Mouse (Mus musculus): ENCODE data around the gene Atg4c. TPM values are rescaled to one million over a fixed set of nuclear protein-coding genes. Genes with fewer than 3 reads are reported as not detected.
A peak's percentile ranks its signal among the peaks of the same experiment; 100 is the strongest.

Atg4c gene
- polyA plus RNA-seq (2016; fragmentation: Nextera tagmentation; extraction: Ambion mirVana): 18.1 and 19.0 TPM in 2 replicates

DNA sequence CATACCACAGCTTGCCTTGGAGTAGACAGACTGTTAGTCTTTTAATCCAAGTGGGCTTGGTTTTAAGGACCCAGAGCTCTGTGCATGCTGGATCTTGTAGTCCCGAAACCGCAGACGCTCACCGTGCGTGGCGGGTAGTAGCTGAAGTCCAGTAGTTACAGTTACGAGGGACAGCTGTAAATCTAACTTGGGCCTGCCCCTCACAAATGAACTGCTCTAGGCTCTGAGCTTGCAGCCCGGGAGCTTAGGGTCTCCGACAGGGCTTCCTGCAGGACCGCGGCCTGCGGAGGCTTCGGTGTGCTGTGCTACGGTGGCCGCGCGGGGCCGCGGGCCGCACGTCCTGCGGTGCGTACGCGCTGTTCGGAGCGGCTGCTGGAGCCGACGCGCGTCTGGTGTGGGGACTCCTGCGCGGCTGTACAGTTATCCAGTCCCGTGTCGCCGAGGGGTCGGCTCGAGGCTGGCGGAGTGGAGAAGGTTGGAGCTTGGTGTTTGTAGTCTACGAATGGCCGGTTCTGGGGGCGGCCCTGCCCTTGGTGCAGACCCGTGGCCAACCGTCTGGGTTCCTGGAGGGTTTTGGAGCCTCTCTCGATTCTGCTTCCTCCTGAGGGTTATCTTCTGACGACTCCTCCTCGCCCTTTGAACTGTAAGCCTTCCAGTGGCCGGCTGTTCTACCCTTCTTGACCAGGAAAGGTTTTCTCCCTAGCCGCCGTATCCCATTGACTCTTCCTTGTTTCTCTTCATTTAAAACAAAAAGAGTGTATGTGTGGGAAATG, at the start of gene Atg4c:
Gene Atg4c (plus strand): TSS at position 125 of the 773 bp plus-strand sequence.
- no peaks in the 10 kb centered on the region for H3K36me3 ChIP-seq
- no peaks in the 10 kb centered on the region for H3K27me3 ChIP-seq (replicated peaks)
- no peaks in the 10 kb centered on the region for H3K9me3 ChIP-seq
- WGBS: under 1% methylated on average over 50 of the region's 50 CpGs
- H3K4me2 ChIP-seq (replicated peaks): peak within 1 kb of the TSS; percentile 66
- H3K9ac ChIP-seq: peak within 1 kb of the TSS; percentile 69
- ATAC-seq (ENCODE audit: low FRiP score, low read depth): peak; percentile 98
- peak within 1 kb of the TSS; percentile 81 for H3K27ac ChIP-seq
- H3K4me3 ChIP-seq: peak within 1 kb of the TSS; percentile 66
- no peaks in the 10 kb centered on the region for H3K4me1 ChIP-seq

DNA sequence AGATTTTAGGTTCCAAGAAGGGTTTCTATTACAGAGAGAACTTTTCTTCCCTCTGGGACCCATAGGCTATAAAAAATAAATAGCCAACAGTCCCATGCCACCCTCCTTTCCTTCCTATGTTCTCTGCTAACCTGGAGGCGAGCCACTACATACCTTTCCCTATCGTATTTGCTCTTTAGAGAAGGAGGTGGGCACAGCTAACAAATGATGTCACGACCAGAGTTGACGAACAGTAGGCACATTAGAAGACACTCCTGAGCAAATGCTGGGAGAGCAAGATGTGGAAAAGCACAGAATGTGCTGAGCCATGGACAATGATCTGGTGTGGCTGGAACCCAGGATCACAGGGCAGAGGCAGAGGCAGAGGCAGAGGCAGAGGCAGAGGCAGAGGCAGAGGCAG, 42.3 kb upstream of the Atg4c start:
- Histone ChIP-seq H3K27me3 (replicated peaks) (no peaks in the 10 kb centered on the region; the same call in 1 of the 2 replicates), H3K36me3 (no peaks in the 10 kb centered on the region), H3K27ac (no peak overlapping the region), H3K4me1 (no peaks in the 10 kb centered on the region), H3K9me3 (no peaks in the 10 kb centered on the region), H3K9ac (no peak overlapping the region), H3K4me3 (no peak overlapping the region), H3K4me2 (replicated peaks) (no peak overlapping the region)
- WGBS: 94% methylated on average over 4 of the region's 4 CpGs
- no peak for ATAC-seq (ENCODE audit: low FRiP score, low read depth)

DNA sequence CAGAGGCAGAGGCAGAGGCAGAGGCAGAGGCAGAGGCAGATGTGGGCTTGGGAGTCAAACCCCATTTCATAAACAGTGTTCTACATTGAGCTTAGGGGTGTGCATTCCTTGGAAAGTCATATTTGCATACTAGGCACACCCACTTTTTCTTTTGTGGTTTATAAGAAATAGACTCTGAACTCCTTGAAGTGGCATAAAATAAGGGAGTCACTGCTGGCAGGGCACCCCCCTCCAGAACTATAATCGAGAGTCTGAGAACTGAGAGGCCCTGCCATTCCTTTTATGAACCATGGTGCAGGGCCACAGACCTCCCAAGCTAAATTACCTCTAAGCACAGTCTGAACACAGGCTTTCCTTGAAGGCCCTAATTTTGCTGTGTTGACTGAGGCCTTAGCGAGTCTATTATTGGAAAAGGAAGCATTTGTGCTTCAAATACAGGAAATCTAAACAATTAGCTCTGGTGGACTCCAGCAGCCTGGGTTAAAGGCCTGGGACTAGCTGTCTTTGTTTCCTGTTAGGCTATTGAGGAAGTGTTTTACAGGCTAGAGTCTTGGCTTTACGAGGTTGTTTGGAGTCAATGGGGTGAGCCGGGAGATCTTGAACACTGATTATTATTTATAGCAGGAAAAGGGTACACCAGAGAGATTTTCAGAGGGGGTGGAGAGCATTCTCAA, 41.7 kb upstream of the Atg4c start:
- Histone ChIP-seq H3K9me3 (no peaks in the 10 kb centered on the region), H3K27ac (no peak overlapping the region), H3K36me3 (no peaks in the 10 kb centered on the region), H3K4me1 (no peaks in the 10 kb centered on the region), H3K9ac (no peak overlapping the region), H3K4me3 (no peak overlapping the region), H3K4me2 (replicated peaks) (no peak overlapping the region), H3K27me3 (replicated peaks) (no peaks in the 10 kb centered on the region; the same call in 1 of the 2 replicates)
- no peak for ATAC-seq (ENCODE audit: low FRiP score, low read depth)
- WGBS: 16% methylated on average over 4 of the region's 4 CpGs

DNA sequence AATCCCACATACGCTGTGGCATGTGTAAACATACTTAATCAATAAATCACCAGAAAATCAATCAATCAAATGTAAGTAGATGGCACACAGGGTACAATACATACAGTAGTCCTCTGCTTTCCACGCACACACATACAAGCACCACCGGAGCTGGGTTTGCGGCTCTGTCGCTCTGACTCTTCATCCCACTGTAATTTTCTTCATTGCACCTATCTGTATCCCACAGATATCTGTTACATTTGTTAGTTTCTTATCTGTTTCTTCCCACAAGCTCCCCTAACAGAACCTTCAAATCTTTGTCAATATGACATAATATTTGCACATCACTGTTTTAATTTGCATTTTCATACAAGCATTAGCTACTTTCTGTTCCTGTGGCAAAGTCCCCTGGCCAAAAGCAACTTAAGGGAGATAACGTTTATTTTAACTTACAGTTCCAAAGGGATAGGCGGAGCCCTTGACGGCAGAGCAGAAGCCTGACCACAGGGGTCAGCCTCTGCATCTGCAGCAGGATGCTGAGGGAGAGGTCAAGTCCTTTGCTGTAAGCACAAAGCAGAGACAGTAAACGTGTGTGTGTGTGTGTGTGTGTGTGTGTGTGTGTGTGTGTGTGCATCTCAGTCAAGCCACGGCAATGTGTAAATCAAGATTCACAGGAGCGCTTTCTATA, 37.0 kb upstream of the Atg4c start:
- H3K4me3 ChIP-seq: no peak overlapping the region
- ATAC-seq (ENCODE audit: low FRiP score, low read depth): no peak
- no peak overlapping the region for H3K27ac ChIP-seq
- no peak overlapping the region for H3K9ac ChIP-seq
- WGBS: 67% methylated on average over 11 of the region's 11 CpGs
- H3K36me3 ChIP-seq: no peaks in the 10 kb centered on the region
- no peaks in the 10 kb centered on the region for H3K9me3 ChIP-seq
- H3K4me1 ChIP-seq: 0 out of 2 replicates have a peak, but pooled peaks cover 2% of the 10 kb centered on the region
- H3K4me2 ChIP-seq (replicated peaks): no peak overlapping the region
- peaks cover 1% of the 10 kb centered on the region; the same call in 1 of the 2 replicates for H3K27me3 ChIP-seq (replicated peaks)

DNA sequence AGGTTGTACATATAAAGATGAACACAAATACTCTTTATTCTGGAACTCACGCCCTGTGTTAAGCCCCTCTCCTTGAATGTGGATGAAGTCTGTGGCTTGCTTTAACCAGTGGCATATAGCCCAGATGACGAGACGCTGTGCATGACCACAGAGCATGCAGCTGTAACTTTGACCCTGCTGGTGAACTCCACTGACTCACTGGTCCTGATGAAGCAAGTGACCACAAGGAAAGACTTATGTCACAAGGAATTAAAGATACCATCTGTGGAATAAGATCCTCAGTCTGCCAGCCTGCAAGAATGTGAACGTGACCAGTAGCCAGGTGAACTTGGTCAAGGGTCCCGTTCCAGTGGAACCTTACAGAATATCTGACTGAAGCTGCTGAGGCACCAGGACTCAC, 35.2 kb upstream of the Atg4c start:
- Histone ChIP-seq H3K36me3 (no peaks in the 10 kb centered on the region), H3K4me3 (no peak overlapping the region), H3K4me2 (replicated peaks) (no peak overlapping the region), H3K27ac (no peak overlapping the region), H3K4me1 (0 out of 2 replicates have a peak, but pooled peaks cover 4% of the 10 kb centered on the region), H3K9me3 (no peaks in the 10 kb centered on the region), H3K27me3 (replicated peaks) (peaks cover 6% of the 10 kb centered on the region; the same call in 1 of the 2 replicates), H3K9ac (no peak overlapping the region)
- WGBS: 90% methylated on average over 5 of the region's 5 CpGs
- ATAC-seq (ENCODE audit: low FRiP score, low read depth): no peak

DNA sequence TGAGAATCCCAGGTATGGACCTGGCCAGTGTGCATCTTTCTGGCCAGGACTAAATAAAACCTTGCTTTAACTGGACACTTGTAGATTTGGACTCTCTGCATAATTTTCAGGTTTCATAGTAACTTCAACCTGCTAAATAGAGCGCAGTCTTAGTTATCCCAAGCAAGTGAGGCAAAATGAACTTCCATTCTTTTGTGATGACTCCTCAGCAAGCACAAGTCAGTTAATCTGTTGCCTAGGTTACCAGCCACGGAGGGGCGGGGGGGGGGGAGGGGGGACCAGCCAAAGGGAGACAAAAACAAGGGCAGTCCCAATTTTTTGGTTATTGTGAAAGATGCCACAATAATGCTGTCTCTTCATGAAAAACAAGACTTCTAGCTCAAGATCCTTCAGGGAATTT, 33.3 kb upstream of the Atg4c start:
- 0 out of 2 replicates have a peak, but pooled peaks cover 6% of the 10 kb centered on the region for H3K4me1 ChIP-seq
- H3K36me3 ChIP-seq: no peaks in the 10 kb centered on the region
- no peak overlapping the region for H3K4me3 ChIP-seq
- H3K4me2 ChIP-seq (replicated peaks): no peak overlapping the region
- no peak for ATAC-seq (ENCODE audit: low FRiP score, low read depth)
- H3K9ac ChIP-seq: no peak overlapping the region
- no peak overlapping the region for H3K27ac ChIP-seq
- WGBS: 9% methylated on average over 3 of the region's 3 CpGs
- H3K9me3 ChIP-seq: no peaks in the 10 kb centered on the region
- peaks cover 6% of the 10 kb centered on the region; the same call in 1 of the 2 replicates for H3K27me3 ChIP-seq (replicated peaks)

DNA sequence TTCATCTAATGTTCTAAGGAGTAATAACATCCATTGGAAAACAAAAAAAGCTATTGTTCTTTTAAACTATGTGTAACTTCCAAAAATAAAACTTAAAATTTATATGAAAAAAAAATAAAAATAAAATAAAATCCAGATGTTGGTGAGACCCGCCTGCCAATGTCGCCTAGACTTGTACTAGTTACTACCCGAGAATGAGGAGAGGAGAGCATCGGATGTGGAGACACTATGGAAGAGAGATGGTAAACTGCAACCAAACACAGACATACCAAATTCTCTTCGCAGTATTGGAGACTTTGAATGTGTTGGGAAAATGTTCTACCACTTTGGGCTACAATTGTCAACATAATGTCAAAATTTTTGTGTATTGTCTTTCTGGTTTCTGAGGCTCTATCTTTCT, 32.8 kb upstream of the Atg4c start:
- Histone ChIP-seq H3K27ac (no peak overlapping the region), H3K9me3 (no peaks in the 10 kb centered on the region), H3K9ac (no peak overlapping the region), H3K27me3 (replicated peaks) (peaks cover 6% of the 10 kb centered on the region; the same call in 1 of the 2 replicates), H3K4me2 (replicated peaks) (no peak overlapping the region), H3K4me3 (no peak overlapping the region), H3K36me3 (no peaks in the 10 kb centered on the region), H3K4me1 (0 out of 2 replicates have a peak, but pooled peaks cover 6% of the 10 kb centered on the region)
- ATAC-seq (ENCODE audit: low FRiP score, low read depth): no peak
- 33% methylated on average over 5 of the region's 5 CpGs for WGBS

DNA sequence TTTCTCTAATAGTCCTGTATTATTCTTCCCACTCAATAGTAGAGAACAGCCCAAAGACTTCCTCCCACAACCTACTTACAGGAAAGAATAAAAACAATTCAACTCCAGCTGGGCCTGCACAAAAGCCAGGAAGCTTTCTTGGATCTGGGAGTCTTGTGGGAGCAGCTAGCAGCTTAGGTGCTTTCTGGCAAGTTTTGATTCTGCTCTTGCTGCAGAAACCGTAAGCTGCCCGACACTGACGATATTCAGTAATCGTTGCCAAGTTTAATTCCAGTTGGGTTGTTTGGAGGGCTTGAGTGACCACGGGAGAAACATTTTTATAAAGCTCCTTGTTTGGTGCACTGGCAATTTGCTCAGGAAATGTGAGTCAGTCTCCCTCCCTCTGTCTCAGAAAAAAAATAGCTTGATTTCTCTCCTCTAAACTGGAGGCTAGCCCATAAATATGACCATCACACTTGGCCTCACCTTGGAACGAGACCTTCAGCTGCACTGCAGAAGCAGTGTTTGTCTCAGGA, 32.2 kb upstream of the Atg4c start:
- no peak overlapping the region for H3K4me2 ChIP-seq (replicated peaks)
- H3K9me3 ChIP-seq: no peaks in the 10 kb centered on the region
- 0 out of 2 replicates have a peak, but pooled peaks cover 6% of the 10 kb centered on the region for H3K4me1 ChIP-seq
- H3K27me3 ChIP-seq (replicated peaks): peaks cover 6% of the 10 kb centered on the region; the same call in 1 of the 2 replicates
- H3K36me3 ChIP-seq: no peaks in the 10 kb centered on the region
- H3K27ac ChIP-seq: no peak overlapping the region
- H3K9ac ChIP-seq: no peak overlapping the region
- 3% methylated on average over 6 of the region's 6 CpGs for WGBS
- H3K4me3 ChIP-seq: no peak overlapping the region
- ATAC-seq (ENCODE audit: low FRiP score, low read depth): no peak

DNA sequence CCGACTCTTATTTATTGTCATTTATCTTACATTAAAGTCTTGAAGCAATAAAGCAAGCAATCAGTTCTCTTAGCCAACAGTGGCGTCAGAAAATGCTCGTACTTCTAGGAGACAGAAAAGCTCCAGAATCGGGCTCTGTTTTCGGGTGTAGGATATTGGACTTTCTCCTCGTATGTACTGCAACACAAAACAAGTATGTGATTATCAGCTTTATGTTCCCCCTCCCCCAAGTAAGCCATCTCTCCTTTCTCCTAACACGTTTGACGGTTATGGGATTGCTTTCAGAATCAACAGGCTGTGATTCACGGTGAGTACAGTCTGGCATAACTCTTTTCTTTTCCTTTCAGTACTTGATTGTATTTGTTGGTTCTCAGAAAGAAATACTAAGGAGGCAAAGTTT, 30.7 kb upstream of the Atg4c start:
- no peak overlapping the region for H3K4me2 ChIP-seq (replicated peaks)
- H3K27me3 ChIP-seq (replicated peaks): peaks cover 6% of the 10 kb centered on the region; the same call in 1 of the 2 replicates
- H3K4me3 ChIP-seq: no peak overlapping the region
- ATAC-seq (ENCODE audit: low FRiP score, low read depth): no peak
- 52% methylated on average over 9 of the region's 9 CpGs for WGBS
- 0 out of 2 replicates have a peak, but pooled peaks cover 6% of the 10 kb centered on the region for H3K4me1 ChIP-seq
- H3K9ac ChIP-seq: no peak overlapping the region
- no peaks in the 10 kb centered on the region for H3K36me3 ChIP-seq
- no peak overlapping the region for H3K27ac ChIP-seq
- no peaks in the 10 kb centered on the region for H3K9me3 ChIP-seq

DNA sequence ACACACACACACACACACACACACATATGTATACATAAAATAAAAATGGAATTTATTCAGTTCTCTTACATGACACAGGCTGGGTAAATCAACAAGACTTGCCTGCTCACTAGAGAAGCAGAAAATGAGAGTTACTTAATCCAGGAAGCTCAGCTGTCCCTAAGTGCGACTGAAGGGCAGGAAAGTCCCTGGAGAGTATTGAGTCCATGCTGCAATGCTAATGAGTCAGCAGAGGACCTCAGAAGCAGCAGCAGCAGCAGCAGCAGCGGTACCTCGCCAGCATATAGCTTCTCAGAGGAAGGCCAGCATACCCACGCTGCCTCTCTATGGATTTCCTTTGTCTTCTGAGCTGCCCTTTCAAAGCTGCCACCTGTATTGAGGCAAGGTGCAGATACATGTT, 30.2 kb upstream of the Atg4c start:
- no peak for ATAC-seq (ENCODE audit: low FRiP score, low read depth)
- Histone ChIP-seq H3K9ac (no peak overlapping the region), H3K4me2 (replicated peaks) (no peak overlapping the region), H3K27me3 (replicated peaks) (peaks cover 6% of the 10 kb centered on the region; the same call in 1 of the 2 replicates), H3K9me3 (no peaks in the 10 kb centered on the region), H3K27ac (no peak overlapping the region), H3K4me1 (0 out of 2 replicates have a peak, but pooled peaks cover 6% of the 10 kb centered on the region), H3K36me3 (no peaks in the 10 kb centered on the region), H3K4me3 (no peak overlapping the region)
- WGBS: 25% methylated on average over 4 of the region's 4 CpGs

DNA sequence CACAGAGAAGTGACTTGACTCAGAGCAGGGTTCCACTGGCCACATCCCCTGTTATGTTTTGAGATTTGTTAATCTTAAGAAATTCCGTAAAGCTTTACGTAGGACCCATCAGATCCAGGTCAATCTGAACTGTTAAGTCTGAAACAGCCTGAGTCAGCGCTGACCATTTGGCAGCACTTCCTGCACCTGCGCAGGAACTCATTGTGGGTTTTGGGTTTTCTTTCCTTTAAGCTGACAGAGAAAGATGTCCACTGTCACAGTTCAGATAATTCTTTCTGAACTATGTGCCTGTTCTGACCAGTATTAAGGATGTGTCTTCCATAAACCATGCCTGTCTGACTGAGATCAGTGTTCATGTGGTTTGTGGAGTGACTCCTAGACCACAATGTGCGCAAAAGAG, 24.9 kb upstream of the Atg4c start:
- Histone ChIP-seq H3K9ac (no peak overlapping the region), H3K4me1 (no peaks in the 10 kb centered on the region), H3K27me3 (replicated peaks) (no peaks in the 10 kb centered on the region), H3K4me2 (replicated peaks) (no peak overlapping the region), H3K36me3 (no peaks in the 10 kb centered on the region), H3K4me3 (no peak overlapping the region), H3K27ac (no peak overlapping the region), H3K9me3 (no peaks in the 10 kb centered on the region)
- ATAC-seq (ENCODE audit: low FRiP score, low read depth): no peak
- WGBS: 94% methylated on average over 5 of the region's 5 CpGs

DNA sequence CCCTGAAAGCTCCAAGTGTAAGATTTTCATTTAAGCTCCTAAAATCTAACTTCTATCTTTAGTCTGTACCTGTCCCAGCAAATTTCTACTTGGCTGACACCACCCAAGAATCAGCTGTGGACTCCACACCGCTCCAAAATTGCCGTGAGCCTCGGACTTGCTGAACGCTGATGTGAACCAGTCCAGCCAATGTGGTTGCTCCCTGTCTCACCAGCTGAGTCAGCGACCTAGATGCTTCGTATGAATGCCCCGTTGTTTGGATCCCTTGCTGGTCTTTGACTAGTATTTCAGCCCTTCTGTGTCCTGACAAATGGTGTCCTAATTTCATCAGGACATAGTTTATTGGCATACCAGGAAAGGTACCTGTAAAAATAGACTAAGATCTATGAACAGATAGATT, 19.5 kb upstream of the Atg4c start:
- Histone ChIP-seq H3K36me3 (no peaks in the 10 kb centered on the region), H3K4me1 (no peaks in the 10 kb centered on the region), H3K9ac (no peak overlapping the region), H3K9me3 (no peaks in the 10 kb centered on the region), H3K27ac (no peak overlapping the region), H3K27me3 (replicated peaks) (no peaks in the 10 kb centered on the region), H3K4me3 (no peak overlapping the region), H3K4me2 (replicated peaks) (no peak overlapping the region)
- no peak for ATAC-seq (ENCODE audit: low FRiP score, low read depth)
- 85% methylated on average over 7 of the region's 7 CpGs for WGBS

Measured in neural tube, embryonic 12.5 days (tissue).